Mouse (Mus musculus): ENCODE data around the gene Oxa1l. TPM values are rescaled to one million over a fixed set of nuclear protein-coding genes. Genes with fewer than 3 reads are reported as not detected.

The Oxa1l gene
- polyA plus RNA-seq, 1 experiment: 177 TPM

DNA sequence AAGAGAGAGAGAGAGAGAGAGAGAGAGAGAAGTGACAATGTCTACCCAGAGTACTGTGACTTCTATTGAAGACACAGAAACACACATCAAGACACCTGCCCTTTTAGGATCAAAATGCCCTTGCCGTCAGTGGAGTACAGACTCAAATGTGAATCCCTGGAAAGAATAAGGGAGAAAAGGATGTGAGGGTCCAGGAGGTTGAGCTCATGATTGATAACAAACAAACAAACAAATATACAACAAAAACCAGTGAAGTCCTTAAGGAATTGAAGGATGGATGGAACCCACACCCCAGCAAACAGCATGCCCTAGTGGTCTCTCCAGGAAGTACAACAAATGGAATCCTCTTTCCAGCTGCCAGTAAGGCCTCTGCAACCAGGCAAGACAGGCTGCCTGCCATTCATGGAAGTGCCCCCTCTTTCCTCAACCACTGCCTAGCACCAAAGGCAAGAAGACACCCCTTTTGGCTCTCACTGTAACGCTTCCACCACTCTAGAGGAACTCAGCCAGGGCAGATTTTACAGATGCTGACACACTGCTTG is 52.1 kb downstream of the Oxa1l start:
- no peak overlapping the region for H3K4me3 ChIP-seq (ENCODE audit: control insufficient read depth, insufficient read depth, low read length)
- TF ChIP-seq POLR2A (IDR thresholded peaks at IDR 0.05; ENCODE audit: control insufficient read depth, extremely low read depth, insufficient read depth, low read length, poor library complexity) (no peak), CTCF (IDR thresholded peaks at IDR 0.05; ENCODE audit: borderline replicate concordance, control insufficient read depth, extremely low read depth, insufficient read depth, low read length, poor library complexity) (0 out of 2 replicates have a peak, but pooled peaks have one; percentile 31)
- H3K4me1 ChIP-seq (replicated peaks; ENCODE audit: control insufficient read depth, insufficient read depth, low read length): peaks cover 20% of the 10 kb centered on the region
- H3K27ac ChIP-seq (ENCODE audit: control insufficient read depth, insufficient read depth, low read length): no peak overlapping the region
- DNase-seq: peak; percentile 52
- no peaks in the 10 kb centered on the region for H3K36me3 ChIP-seq (ENCODE audit: control insufficient read depth, insufficient read depth, low read length)
- 80% methylated on average over 2 of the region's 2 CpGs for WGBS
- no peaks in the 10 kb centered on the region for H3K27me3 ChIP-seq (ENCODE audit: control insufficient read depth, insufficient read depth, low read length)

DNA sequence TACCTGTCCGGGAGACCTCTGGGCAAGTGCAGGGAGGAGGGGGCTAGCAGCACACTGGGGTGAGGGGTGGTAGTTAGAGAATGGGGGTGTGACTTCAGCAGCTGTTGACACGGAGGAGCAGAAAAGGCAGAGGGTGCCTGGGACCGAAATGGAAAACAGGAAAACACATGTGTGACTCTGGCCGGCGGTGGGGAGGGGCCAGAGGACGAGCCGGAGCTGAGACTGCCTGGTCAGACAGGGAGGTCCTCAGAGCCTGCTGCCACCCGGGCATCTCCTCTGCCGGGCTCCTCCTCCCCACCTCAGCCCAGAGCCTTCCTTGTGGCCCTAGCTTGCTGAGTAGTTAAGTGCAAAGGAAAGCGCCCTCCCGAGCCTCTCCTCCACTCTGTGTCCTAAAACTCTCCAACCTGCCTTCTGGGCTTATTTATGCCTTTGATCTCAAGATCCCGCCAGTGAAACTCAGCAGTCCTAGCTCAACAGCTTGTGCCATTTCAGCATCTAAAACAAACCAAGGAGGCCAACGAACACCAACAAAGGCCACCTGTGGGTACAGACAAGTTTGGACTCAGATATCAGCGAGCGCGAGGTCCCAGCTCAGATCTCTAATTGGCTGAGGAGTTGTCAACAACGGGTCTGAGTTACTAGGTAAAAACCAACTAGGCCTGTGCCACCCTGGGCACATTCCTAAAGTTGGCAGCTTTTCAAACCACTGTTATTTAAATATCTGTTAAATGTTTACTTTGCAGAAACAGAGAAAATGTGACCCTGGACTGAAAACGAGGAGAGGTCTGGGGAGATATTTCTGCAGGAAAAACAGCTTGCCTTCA is 53.5 kb downstream of the Oxa1l start:
- Histone ChIP-seq H3K36me3 (ENCODE audit: control insufficient read depth, insufficient read depth, low read length) (no peaks in the 10 kb centered on the region), H3K4me3 (ENCODE audit: control insufficient read depth, insufficient read depth, low read length) (peak overlapping the region; percentile 7), H3K4me1 (replicated peaks; ENCODE audit: control insufficient read depth, insufficient read depth, low read length) (peaks cover 20% of the 10 kb centered on the region), H3K27ac (ENCODE audit: control insufficient read depth, insufficient read depth, low read length) (peak overlapping the region; percentile 1; the same call in 1 of the 2 replicates), H3K27me3 (ENCODE audit: control insufficient read depth, insufficient read depth, low read length) (no peaks in the 10 kb centered on the region)
- TF ChIP-seq POLR2A (IDR thresholded peaks at IDR 0.05; ENCODE audit: control insufficient read depth, extremely low read depth, insufficient read depth, low read length, poor library complexity): no peak
- no peak for TF ChIP-seq CTCF (IDR thresholded peaks at IDR 0.05; ENCODE audit: borderline replicate concordance, control insufficient read depth, extremely low read depth, insufficient read depth, low read length, poor library complexity)
- WGBS: 13% methylated on average over 18 of the region's 18 CpGs
- peak; percentile 32 for DNase-seq

DNA sequence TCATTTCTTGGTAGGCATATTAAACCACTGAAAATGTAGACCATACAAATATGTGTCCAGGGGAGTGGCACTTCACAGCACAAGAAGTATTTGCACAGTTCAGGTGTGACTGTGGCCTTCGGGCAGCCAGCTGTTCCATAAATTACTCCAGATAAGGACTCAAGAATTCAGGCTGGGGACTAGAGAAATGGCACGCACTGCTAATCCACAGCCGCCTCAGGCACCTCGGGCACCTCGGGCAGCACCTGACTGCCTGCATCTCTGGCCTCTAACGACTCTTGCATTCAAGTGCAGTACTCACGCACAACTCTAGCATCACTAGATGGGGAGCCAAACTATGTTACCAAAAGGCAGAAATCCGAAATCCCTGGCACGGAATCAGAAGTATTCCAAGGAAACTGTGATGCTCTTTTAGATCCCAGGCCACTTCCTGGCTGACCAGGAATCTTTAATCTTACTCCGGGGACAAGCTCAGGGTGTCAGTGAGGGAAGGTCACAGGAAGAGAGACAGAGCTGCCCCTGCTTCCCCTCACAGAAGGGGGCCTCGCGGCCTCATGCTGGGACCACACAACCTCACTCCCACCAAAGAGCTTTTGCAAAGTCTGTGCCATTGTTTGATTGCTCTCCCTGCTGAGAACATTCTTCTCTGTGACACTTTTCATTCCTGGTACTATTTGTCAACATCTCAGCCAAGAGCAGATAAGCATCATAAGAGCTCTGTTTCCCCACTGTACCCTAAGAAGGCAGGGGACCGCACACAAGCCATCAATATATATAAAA is 54.8 kb downstream of the Oxa1l start:
- TF ChIP-seq POLR2A (IDR thresholded peaks at IDR 0.05; ENCODE audit: control insufficient read depth, extremely low read depth, insufficient read depth, low read length, poor library complexity): no peak
- no peak for TF ChIP-seq CTCF (IDR thresholded peaks at IDR 0.05; ENCODE audit: borderline replicate concordance, control insufficient read depth, extremely low read depth, insufficient read depth, low read length, poor library complexity)
- Histone ChIP-seq H3K4me3 (ENCODE audit: control insufficient read depth, insufficient read depth, low read length) (no peak overlapping the region), H3K4me1 (replicated peaks; ENCODE audit: control insufficient read depth, insufficient read depth, low read length) (peaks cover 17% of the 10 kb centered on the region), H3K27me3 (ENCODE audit: control insufficient read depth, insufficient read depth, low read length) (no peaks in the 10 kb centered on the region), H3K27ac (ENCODE audit: control insufficient read depth, insufficient read depth, low read length) (no peak overlapping the region), H3K36me3 (ENCODE audit: control insufficient read depth, insufficient read depth, low read length) (no peaks in the 10 kb centered on the region)
- DNase-seq: no peak
- 94% methylated on average over 13 of the region's 13 CpGs for WGBS

DNA sequence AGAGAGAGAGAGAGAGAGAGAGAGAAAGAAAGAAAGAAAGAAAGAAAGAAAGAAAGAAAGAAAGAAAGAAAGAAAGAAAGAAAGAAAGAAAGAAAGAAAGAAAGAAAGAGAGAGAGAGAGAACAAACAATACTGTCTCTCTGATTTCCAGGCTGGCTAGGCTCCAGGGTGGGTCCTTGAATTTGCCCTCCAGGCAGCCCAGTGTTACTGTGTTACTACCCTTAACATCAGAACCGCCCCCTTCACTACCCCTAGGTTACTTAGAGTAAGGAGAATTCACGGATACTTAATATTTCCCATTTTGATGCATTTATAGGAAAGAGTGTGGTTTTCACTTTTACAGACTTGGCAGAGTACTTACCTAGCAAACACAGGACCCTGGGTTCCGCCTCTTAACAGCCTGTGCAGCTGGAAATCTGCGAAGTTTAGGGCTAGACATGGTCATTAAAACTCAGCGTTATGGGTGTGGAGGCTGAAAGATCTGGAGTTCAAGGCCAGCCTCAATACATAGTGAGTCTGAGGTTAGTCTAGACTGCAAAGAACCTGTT is 55.7 kb downstream of the Oxa1l start:
- H3K27me3 ChIP-seq (ENCODE audit: control insufficient read depth, insufficient read depth, low read length): no peaks in the 10 kb centered on the region
- no peak for DNase-seq
- H3K27ac ChIP-seq (ENCODE audit: control insufficient read depth, insufficient read depth, low read length): no peak overlapping the region
- peaks cover 16% of the 10 kb centered on the region for H3K4me1 ChIP-seq (replicated peaks; ENCODE audit: control insufficient read depth, insufficient read depth, low read length)
- no peaks in the 10 kb centered on the region for H3K36me3 ChIP-seq (ENCODE audit: control insufficient read depth, insufficient read depth, low read length)
- no peak overlapping the region for H3K4me3 ChIP-seq (ENCODE audit: control insufficient read depth, insufficient read depth, low read length)
- 93% methylated on average over 5 of the region's 5 CpGs for WGBS
- TF ChIP-seq POLR2A (IDR thresholded peaks at IDR 0.05; ENCODE audit: control insufficient read depth, extremely low read depth, insufficient read depth, low read length, poor library complexity): no peak
- TF ChIP-seq CTCF (IDR thresholded peaks at IDR 0.05; ENCODE audit: borderline replicate concordance, control insufficient read depth, extremely low read depth, insufficient read depth, low read length, poor library complexity): no peak

DNA sequence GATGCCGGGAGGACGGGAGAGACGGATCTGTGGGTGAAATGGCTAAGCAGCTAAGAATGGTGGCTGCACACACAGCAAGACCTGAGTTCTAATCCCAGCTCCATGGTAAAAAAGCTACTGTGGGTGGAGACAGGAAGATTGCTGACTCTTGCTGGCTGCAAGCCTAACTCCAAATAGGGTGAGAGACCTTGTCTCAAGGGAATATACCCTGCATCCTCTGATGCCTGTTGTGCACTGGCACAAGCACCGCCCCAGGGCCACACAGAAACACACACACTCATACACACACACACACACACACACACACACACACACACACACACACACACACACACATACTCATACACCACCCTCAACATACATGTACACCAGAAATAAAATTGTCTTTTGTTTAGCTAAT is 56.2 kb downstream of the Oxa1l start:
- no peak for DNase-seq
- Histone ChIP-seq H3K4me1 (replicated peaks; ENCODE audit: control insufficient read depth, insufficient read depth, low read length) (peaks cover 16% of the 10 kb centered on the region), H3K4me3 (ENCODE audit: control insufficient read depth, insufficient read depth, low read length) (no peak overlapping the region), H3K27ac (ENCODE audit: control insufficient read depth, insufficient read depth, low read length) (no peak overlapping the region), H3K27me3 (ENCODE audit: control insufficient read depth, insufficient read depth, low read length) (no peaks in the 10 kb centered on the region), H3K36me3 (ENCODE audit: control insufficient read depth, insufficient read depth, low read length) (no peaks in the 10 kb centered on the region)
- WGBS: 96% methylated on average over 4 of the region's 4 CpGs
- TF ChIP-seq POLR2A (IDR thresholded peaks at IDR 0.05; ENCODE audit: control insufficient read depth, extremely low read depth, insufficient read depth, low read length, poor library complexity): no peak
- TF ChIP-seq CTCF (IDR thresholded peaks at IDR 0.05; ENCODE audit: borderline replicate concordance, control insufficient read depth, extremely low read depth, insufficient read depth, low read length, poor library complexity): no peak

DNA sequence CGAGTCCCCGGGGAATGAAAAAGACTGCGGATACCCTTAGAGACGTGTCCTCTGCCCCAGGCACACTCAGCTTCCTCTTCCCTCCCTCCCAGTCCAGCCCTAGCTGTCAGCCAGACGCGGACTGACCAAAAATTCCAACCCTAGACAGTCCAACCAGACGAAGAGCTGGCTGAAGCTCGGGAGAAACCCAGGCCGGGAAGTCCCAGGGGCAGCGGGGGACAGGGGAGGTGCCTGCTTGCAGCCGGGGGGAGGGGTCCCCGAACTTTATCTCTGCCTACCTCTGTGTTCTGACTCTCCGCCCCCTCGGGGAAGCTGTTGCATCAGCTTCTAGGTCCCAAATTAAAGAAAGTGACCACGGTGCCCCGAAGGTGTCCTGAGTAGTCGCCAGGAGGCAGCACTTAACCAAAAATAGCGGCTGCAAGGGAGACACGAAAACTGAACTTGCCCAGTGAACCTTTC is 57.0 kb downstream of the Oxa1l start, which contains the start of gene Slc7a7:
Gene Slc7a7, minus strand, starts transcription at position 158 of the 459 bp plus-strand sequence.
- H3K36me3 ChIP-seq (ENCODE audit: control insufficient read depth, insufficient read depth, low read length): no peaks in the 10 kb centered on the region
- 62% methylated on average over 19 of the region's 19 CpGs for WGBS
- no peak for TF ChIP-seq CTCF (IDR thresholded peaks at IDR 0.05; ENCODE audit: borderline replicate concordance, control insufficient read depth, extremely low read depth, insufficient read depth, low read length, poor library complexity)
- H3K27me3 ChIP-seq (ENCODE audit: control insufficient read depth, insufficient read depth, low read length): no peaks in the 10 kb centered on the region
- peaks cover 16% of the 10 kb centered on the region for H3K4me1 ChIP-seq (replicated peaks; ENCODE audit: control insufficient read depth, insufficient read depth, low read length)
- DNase-seq: no peak
- no peak within 1 kb of the TSS for H3K4me3 ChIP-seq (ENCODE audit: control insufficient read depth, insufficient read depth, low read length)
- no peak within 1 kb of the TSS for H3K27ac ChIP-seq (ENCODE audit: control insufficient read depth, insufficient read depth, low read length)

Other genes with a start within 250 kb of the Oxa1l start
- 513 and 641 TPM in 2 replicates for gene Dad1, start 106.7 kb upstream of the Oxa1l start, polyA plus RNA-seq (2012; rRNA removed)
- gene Abhd4, start 106.6 kb upstream of the Oxa1l start, polyA plus RNA-seq (2012; rRNA removed): 21.5 and 23.6 TPM in 2 replicates
- not detected in 2 replicates for gene Olfr49, start 75.9 kb upstream of the Oxa1l start, polyA plus RNA-seq (2012; rRNA removed)
- gene Slc7a7, start 56.9 kb downstream of the Oxa1l start, polyA plus RNA-seq (2012; rRNA removed): 24.2 and 29.3 TPM in 2 replicates
- gene Mrpl52, start 66.1 kb downstream of the Oxa1l start, polyA plus RNA-seq (2012; rRNA removed): 211 and 214 TPM in 2 replicates
- gene Mmp14, start 70.8 kb downstream of the Oxa1l start, polyA plus RNA-seq (2012; rRNA removed): 76.5 and 89.3 TPM in 2 replicates
- 308 and 317 TPM in 2 replicates for gene Lrp10, start 103.3 kb downstream of the Oxa1l start, polyA plus RNA-seq (2012; rRNA removed)
- 0.82 and 1.00 TPM in 2 replicates for gene Rem2, start 115.3 kb downstream of the Oxa1l start, polyA plus RNA-seq (2012; rRNA removed)
- 48.9 and 50.5 TPM in 2 replicates for gene Prmt5, start 156.7 kb downstream of the Oxa1l start, polyA plus RNA-seq (2012; rRNA removed)
- gene Haus4, start 193.8 kb downstream of the Oxa1l start, polyA plus RNA-seq (2012; rRNA removed): 47.2 and 61.5 TPM in 2 replicates
- 13.9 and 17.6 TPM in 2 replicates for gene Ajuba, start 216.7 kb downstream of the Oxa1l start, polyA plus RNA-seq (2012; rRNA removed)
- 8.7 and 9.8 TPM in 2 replicates for gene 4931414P19Rik, start 245.2 kb downstream of the Oxa1l start, polyA plus RNA-seq (2012; rRNA removed)

Data from thymus, adult 2 months (tissue).